Mouse (Mus musculus) ES-Bruce4 (cell line): ENCODE data around the gene Btbd1.

Source experiments
- CTCF ChIP-seq: IDR thresholded peaks from one replicate; pipeline ENCODE4 v1.8.1; 2011; ENCODE audit warnings: low read depth, low read length
- POLR2A ChIP-seq: IDR thresholded peaks from one replicate; pipeline ENCODE4 v1.8.1; 2011; ENCODE audit warnings: low read length; ENCODE audit not compliant: insufficient read depth

GRCm38 (mm10) chr7:81858236-81858635 lies 29.0 kb upstream of the Btbd1 start:
- TF ChIP-seq CTCF = no peak
- no peak for TF ChIP-seq POLR2A
